9 mouse cellular contexts compared by ENCODE assay signal in the genomic region with DNA sequence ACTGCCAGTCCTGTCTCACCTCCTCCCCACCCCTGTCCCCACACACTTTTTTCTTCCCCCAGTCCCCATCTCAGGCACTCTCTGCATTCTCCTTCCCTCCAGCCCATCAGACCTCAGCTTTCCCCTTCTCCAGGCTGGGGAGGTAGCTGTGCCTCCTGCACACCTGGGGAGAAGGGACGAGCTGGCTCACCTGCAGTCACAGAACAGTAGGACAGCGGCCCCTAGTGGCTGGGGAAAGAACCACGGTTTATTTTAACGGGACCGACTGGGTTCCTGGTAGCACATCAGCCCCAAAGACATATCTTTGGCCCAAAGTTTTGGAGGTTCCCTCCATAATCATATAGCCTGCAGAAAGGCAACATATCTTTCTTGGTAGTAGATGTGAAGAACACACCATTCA. TPM values are rescaled to one million over a fixed set of nuclear protein-coding genes. Genes with fewer than 3 reads are reported as not detected.
DNase-seq lines count a peak whose midpoint lies in the region; ATAC-seq lines count a peak whose summit lies in the region.
"Had no signal": no experiment of that assay in that cellular context is flagged by ENCODE, and none has a peak within 500 bp of the region (broad histone marks: within the 10 kb centered on the region; RNA-seq: fewer than 3 reads in every experiment).

No protein-coding gene starts in this region.

- 5% methylated on average over 5 of the region's 5 CpGs for WGBS in kidney, embryonic 14.5 days
- WGBS in limb, embryonic 11.5 days = 2% methylated on average over 5 of the region's 5 CpGs

- no peak overlapping the region for H3K9ac ChIP-seq in kidney, embryonic 14.5 days (ENCODE audit: low read depth, low read length)
- H3K9ac ChIP-seq in limb, embryonic 11.5 days (ENCODE audit: low read length) = no peak overlapping the region

- no peak for ATAC-seq in kidney, embryonic 14.5 days (ENCODE audit: low FRiP score, low TSS enrichment)
- no peak for ATAC-seq in limb, embryonic 11.5 days (ENCODE audit: insufficient number of reproducible peaks, low FRiP score, low TSS enrichment, low read depth)

- H3K4me3 ChIP-seq in kidney, embryonic 14.5 days (ENCODE audit: low read length) = no peak overlapping the region
- H3K4me3 ChIP-seq in limb, embryonic 11.5 days (ENCODE audit: low read depth, low read length) = no peak overlapping the region
- H3K4me3 ChIP-seq: megakaryocyte, embryonic 14.5 days had no signal

- no peak overlapping the region for H3K27ac ChIP-seq in kidney, embryonic 14.5 days (ENCODE audit: low read depth, low read length)
- no peak overlapping the region for H3K27ac ChIP-seq in limb, embryonic 11.5 days (replicated peaks; ENCODE audit: low read depth, low read length)

- 0 out of 2 replicates have a peak, but pooled peaks cover 4% of the 10 kb centered on the region for H3K4me1 ChIP-seq in kidney, embryonic 14.5 days (ENCODE audit: control insufficient read depth, insufficient read depth, low read length)
- H3K4me1 ChIP-seq in limb, embryonic 11.5 days (ENCODE audit: control insufficient read depth, insufficient read depth, low read length) = 0 out of 2 replicates have a peak, but pooled peaks cover 8% of the 10 kb centered on the region

- intact Hi-C loops in heart, postnatal 10 days (cut with DNase I) = loop anchor here (1.0 to 2.0 kb wide), 3 partner anchors 111 to 233 kb away; no protein-coding TSS in a partner anchor

- H3K9me3 ChIP-seq in kidney, embryonic 14.5 days (ENCODE audit: control insufficient read depth, low read length) = no peaks in the 10 kb centered on the region
- H3K9me3 ChIP-seq in limb, embryonic 11.5 days (ENCODE audit: control insufficient read depth, low read length) = no peaks in the 10 kb centered on the region

- no peak overlapping the region for H3K4me2 ChIP-seq in kidney, embryonic 14.5 days (replicated peaks; ENCODE audit: low read depth, low read length)
- no peak overlapping the region for H3K4me2 ChIP-seq in limb, embryonic 11.5 days (ENCODE audit: low read depth, severe bottlenecking)

- H3K36me3 ChIP-seq in kidney, embryonic 14.5 days (ENCODE audit: control insufficient read depth, insufficient read depth, low read length) = no peaks in the 10 kb centered on the region
- no peaks in the 10 kb centered on the region for H3K36me3 ChIP-seq in limb, embryonic 11.5 days (ENCODE audit: control insufficient read depth, insufficient read depth, low read length)

- DNase-seq in kidney, adult 18-20 months = peak; percentile 85
- peak; percentile 80 for DNase-seq in MN1 (ENCODE audit: low spot score)
- peak; percentile 91 to 94 for DNase-seq in cerebellum, postnatal 10 days
- peak; percentile 78 to 88 for DNase-seq in heart, postnatal 10 days
- DNase-seq in limb, embryonic 11.5 days (ENCODE audit: low spot score) = peak; percentile 86
- peak; percentile 71 for DNase-seq in retina, postnatal 1 day
- peak; percentile 73 to 82 for DNase-seq in thymus, postnatal 36 days

- H3K27me3 ChIP-seq in kidney, embryonic 14.5 days (ENCODE audit: control insufficient read depth, insufficient read depth, low read length) = peaks cover 6% of the 10 kb centered on the region; the same call in 1 of the 2 replicates
- H3K27me3 ChIP-seq in limb, embryonic 11.5 days (ENCODE audit: control insufficient read depth, insufficient read depth, low read length) = 0 out of 2 replicates have a peak, but pooled peaks cover 3% of the 10 kb centered on the region

RNA-seq across cellular contexts. Expression of gene Adgrl1, which starts 6.0 kb away (rescaled TPM):
- polyA plus RNA-seq in kidney, embryonic 14.5 days (2014; fragmentation: Nextera tagmentation; extraction: Ambion mirVana) = 24.4 and 27.5 TPM in 2 replicates
- total RNA-seq in heart, postnatal 10 days (2021) = 10 to 100 TPM; 29.8 to 29.9 TPM
- 20.7 and 23.0 TPM in 2 replicates for polyA plus RNA-seq in limb, embryonic 11.5 days (2014; fragmentation: Nextera tagmentation; extraction: Ambion mirVana)
